Mouse (Mus musculus): Measurements from ENCODE around the gene Inip. TPM values are rescaled to one million over a fixed set of nuclear protein-coding genes. Genes with fewer than 3 reads are reported as not detected.

The Inip gene
- total and polyA plus RNA-seq, 2 experiments = 2.3 to 3.4 TPM

DNA sequence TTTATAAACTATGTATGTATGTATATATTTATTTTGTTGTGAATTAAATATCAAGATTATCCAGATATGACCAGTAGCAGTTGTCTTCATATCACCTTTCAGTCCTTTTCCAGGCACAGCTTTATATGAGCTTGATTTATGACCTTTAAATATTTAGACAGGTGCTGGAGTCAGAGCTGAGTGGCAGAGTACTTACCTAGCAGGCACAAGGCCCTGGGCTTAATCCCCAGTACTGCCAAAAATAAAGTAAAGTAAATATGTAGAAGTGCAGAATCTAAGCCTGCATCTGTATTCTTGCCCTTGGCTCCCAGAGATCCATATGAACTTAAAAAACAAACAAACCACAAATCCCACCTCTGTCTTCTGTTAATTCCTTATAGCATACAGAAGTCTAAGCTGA, 12.4 kb downstream of the Inip start:
- H3K36me3 ChIP-seq (ENCODE audit: control insufficient read depth, insufficient read depth, low read length) = no peaks in the 10 kb centered on the region

DNA sequence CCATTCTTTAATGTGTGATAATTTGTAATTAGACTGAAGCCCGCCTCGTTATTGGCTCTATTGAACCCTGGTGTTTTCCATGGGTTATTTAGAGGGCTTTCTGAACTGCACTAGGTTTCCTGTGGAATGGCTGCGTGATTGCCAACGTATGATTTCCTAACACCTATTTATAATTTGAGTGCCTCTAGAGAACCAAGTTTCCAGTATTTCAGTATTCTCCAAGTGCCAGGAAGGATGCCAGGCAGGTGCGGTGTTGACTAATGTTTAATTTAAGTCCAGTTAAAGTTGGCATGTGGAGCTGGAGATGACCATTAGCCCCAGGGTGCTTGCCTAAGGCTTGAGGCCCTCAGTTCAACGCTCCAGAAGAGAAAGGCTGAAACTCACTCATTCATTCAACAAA, 14.3 kb downstream of the Inip start:
- no peak overlapping the region for H3K4me3 ChIP-seq (ENCODE audit: insufficient read depth, low read depth, low read length)
- H3K9ac ChIP-seq (ENCODE audit: low read depth, low read length) = no peak overlapping the region
- WGBS = 53% methylated on average over 6 of the region's 6 CpGs
- peaks cover 6% of the 10 kb centered on the region for H3K4me1 ChIP-seq (ENCODE audit: control insufficient read depth, insufficient read depth, low read length)
- DNase-seq (ENCODE audit: extremely low read depth, low read depth, low spot score) = no peak
- no peaks in the 10 kb centered on the region for H3K27me3 ChIP-seq (ENCODE audit: control insufficient read depth, insufficient read depth, low read length)
- H3K79me2 ChIP-seq (ENCODE audit: control insufficient read depth, insufficient read depth, low read length) = peaks cover 10% of the 10 kb centered on the region
- no peak overlapping the region for H3K27ac ChIP-seq (replicated peaks; ENCODE audit: insufficient read depth, low read depth, low read length)
- TF ChIP-seq CTCF (IDR thresholded peaks at IDR 0.05; ENCODE audit: low read depth, low read length) (no peak), POLR2A (IDR thresholded peaks at IDR 0.05; ENCODE audit: extremely low read depth, insufficient read depth, low read length) (no peak)
- no peaks in the 10 kb centered on the region for H3K36me3 ChIP-seq (ENCODE audit: control insufficient read depth, insufficient read depth, low read length)

More for the DNA sequence above, 12.4 kb downstream of the Inip start:
- no peak for DNase-seq (ENCODE audit: extremely low read depth, low read depth, low spot score)
- Histone ChIP-seq H3K9ac (ENCODE audit: low read depth, low read length) (no peak overlapping the region), H3K27me3 (ENCODE audit: control insufficient read depth, insufficient read depth, low read length) (no peaks in the 10 kb centered on the region), H3K4me3 (ENCODE audit: insufficient read depth, low read depth, low read length) (no peak overlapping the region), H3K4me1 (ENCODE audit: control insufficient read depth, insufficient read depth, low read length) (peaks cover 2% of the 10 kb centered on the region; the same call in 1 of the 2 replicates), H3K79me2 (ENCODE audit: control insufficient read depth, insufficient read depth, low read length) (no peaks in the 10 kb centered on the region), H3K27ac (replicated peaks; ENCODE audit: insufficient read depth, low read depth, low read length) (no peak overlapping the region)
- TF ChIP-seq CTCF (IDR thresholded peaks at IDR 0.05; ENCODE audit: low read depth, low read length) (no peak), POLR2A (IDR thresholded peaks at IDR 0.05; ENCODE audit: extremely low read depth, insufficient read depth, low read length) (no peak)

DNA sequence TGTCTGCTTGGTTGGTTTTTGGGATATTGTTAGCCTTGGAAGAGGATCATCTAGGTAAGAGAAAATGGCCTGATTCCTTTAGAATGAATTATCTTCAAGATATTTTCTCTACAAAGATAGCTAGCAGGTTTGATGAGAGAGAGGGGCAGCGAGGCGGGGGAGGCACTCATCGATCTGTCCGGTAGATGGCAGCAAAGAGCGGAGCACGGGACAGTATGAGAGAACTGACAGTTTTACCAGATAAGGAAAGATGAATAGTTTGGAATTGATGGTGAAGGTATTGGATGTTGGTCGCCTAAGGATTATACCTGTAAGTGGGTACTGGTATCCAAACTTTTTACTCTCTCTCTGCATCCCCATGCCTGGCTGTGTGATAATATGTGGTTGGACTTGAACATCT, 14.7 kb downstream of the Inip start:
- peak; percentile 19 for DNase-seq (ENCODE audit: extremely low read depth, low read depth, low spot score)
- H3K4me1 ChIP-seq (ENCODE audit: control insufficient read depth, insufficient read depth, low read length) = peaks cover 6% of the 10 kb centered on the region
- no peak overlapping the region for H3K4me3 ChIP-seq (ENCODE audit: insufficient read depth, low read depth, low read length)
- TF ChIP-seq POLR2A (IDR thresholded peaks at IDR 0.05; ENCODE audit: extremely low read depth, insufficient read depth, low read length) (no peak), CTCF (IDR thresholded peaks at IDR 0.05; ENCODE audit: low read depth, low read length) (peak; percentile 92)
- no peaks in the 10 kb centered on the region for H3K27me3 ChIP-seq (ENCODE audit: control insufficient read depth, insufficient read depth, low read length)
- no peaks in the 10 kb centered on the region for H3K36me3 ChIP-seq (ENCODE audit: control insufficient read depth, insufficient read depth, low read length)
- under 1% methylated on average over 7 of the region's 7 CpGs for WGBS
- peaks cover 11% of the 10 kb centered on the region for H3K79me2 ChIP-seq (ENCODE audit: control insufficient read depth, insufficient read depth, low read length)
- no peak overlapping the region for H3K9ac ChIP-seq (ENCODE audit: low read depth, low read length)
- H3K27ac ChIP-seq (replicated peaks; ENCODE audit: insufficient read depth, low read depth, low read length) = no peak overlapping the region

DNA sequence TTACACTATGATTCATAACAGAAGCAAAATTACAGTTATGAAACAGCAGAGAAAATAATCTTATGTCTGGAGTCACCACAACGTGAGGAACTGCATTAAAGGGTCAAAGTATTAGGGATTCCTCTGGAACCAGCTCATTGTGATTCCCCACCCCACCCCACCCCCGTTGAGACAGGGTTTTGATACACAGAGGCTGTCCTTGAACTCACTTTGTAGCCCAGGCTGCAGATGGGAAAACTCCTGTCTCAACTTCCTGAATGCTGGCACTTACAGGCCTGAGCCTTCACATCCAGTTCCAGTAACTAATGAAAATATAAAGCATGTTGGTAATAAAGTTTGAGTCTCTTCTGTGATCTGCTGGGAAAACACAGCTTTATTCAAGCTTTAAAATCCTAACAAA, 16.0 kb downstream of the Inip start:
- DNase-seq (ENCODE audit: extremely low read depth, low read depth, low spot score) = no peak
- H3K27me3 ChIP-seq (ENCODE audit: control insufficient read depth, insufficient read depth, low read length) = no peaks in the 10 kb centered on the region
- peaks cover 13% of the 10 kb centered on the region for H3K79me2 ChIP-seq (ENCODE audit: control insufficient read depth, insufficient read depth, low read length)
- H3K9ac ChIP-seq (ENCODE audit: low read depth, low read length) = no peak overlapping the region
- TF ChIP-seq POLR2A (IDR thresholded peaks at IDR 0.05; ENCODE audit: extremely low read depth, insufficient read depth, low read length) (no peak), CTCF (IDR thresholded peaks at IDR 0.05; ENCODE audit: low read depth, low read length) (no peak)
- no peaks in the 10 kb centered on the region for H3K36me3 ChIP-seq (ENCODE audit: control insufficient read depth, insufficient read depth, low read length)
- H3K4me3 ChIP-seq (ENCODE audit: insufficient read depth, low read depth, low read length) = no peak overlapping the region
- H3K4me1 ChIP-seq (ENCODE audit: control insufficient read depth, insufficient read depth, low read length) = peaks cover 6% of the 10 kb centered on the region
- 22% methylated on average over 2 of the region's 2 CpGs for WGBS
- H3K27ac ChIP-seq (replicated peaks; ENCODE audit: insufficient read depth, low read depth, low read length) = no peak overlapping the region

DNA sequence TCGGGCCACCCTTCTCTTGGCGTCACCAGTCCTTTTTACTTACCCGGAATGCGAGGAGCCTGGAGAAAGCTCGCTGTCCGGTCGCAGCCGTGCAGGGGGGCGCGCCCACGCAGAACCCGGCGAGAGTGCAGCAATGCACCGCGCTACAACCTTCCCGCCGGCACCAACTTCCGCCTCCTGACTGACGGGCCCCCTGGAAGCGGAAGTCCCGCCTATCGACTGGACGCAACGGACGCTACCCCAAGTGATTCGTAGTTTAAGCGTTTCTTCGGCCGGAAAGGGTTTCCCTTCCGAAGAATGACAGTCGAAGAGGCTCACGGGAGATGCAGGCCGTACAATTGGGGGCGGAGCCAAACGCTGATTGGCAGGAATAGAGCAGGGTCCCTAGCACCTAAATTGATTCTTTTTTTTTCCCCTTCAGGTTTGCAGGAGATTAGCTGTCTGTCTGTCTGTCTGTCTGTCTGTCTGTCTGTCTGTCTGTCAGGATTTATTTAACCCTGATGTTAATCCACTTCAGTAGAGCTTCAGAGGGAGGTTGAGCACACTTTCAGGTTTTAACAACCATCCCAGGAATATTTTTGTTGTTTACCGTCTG, 17.6 kb downstream of the Inip start:
- Histone ChIP-seq H3K36me3 (ENCODE audit: control insufficient read depth, insufficient read depth, low read length) (no peaks in the 10 kb centered on the region), H3K9ac (ENCODE audit: low read depth, low read length) (peak overlapping the region; percentile 78), H3K27ac (replicated peaks; ENCODE audit: insufficient read depth, low read depth, low read length) (no peak overlapping the region), H3K4me1 (ENCODE audit: control insufficient read depth, insufficient read depth, low read length) (peaks cover 6% of the 10 kb centered on the region), H3K79me2 (ENCODE audit: control insufficient read depth, insufficient read depth, low read length) (peaks cover 15% of the 10 kb centered on the region), H3K4me3 (ENCODE audit: insufficient read depth, low read depth, low read length) (peak overlapping the region; percentile 88), H3K27me3 (ENCODE audit: control insufficient read depth, insufficient read depth, low read length) (no peaks in the 10 kb centered on the region)
- TF ChIP-seq POLR2A (IDR thresholded peaks at IDR 0.05; ENCODE audit: extremely low read depth, insufficient read depth, low read length) = peak; percentile 31; the same call in 1 of the 2 replicates
- TF ChIP-seq CTCF (IDR thresholded peaks at IDR 0.05; ENCODE audit: low read depth, low read length) = no peak
- peak; percentile 93 for DNase-seq (ENCODE audit: extremely low read depth, low read depth, low spot score)
- under 1% methylated on average over 36 of the region's 36 CpGs for WGBS

DNA sequence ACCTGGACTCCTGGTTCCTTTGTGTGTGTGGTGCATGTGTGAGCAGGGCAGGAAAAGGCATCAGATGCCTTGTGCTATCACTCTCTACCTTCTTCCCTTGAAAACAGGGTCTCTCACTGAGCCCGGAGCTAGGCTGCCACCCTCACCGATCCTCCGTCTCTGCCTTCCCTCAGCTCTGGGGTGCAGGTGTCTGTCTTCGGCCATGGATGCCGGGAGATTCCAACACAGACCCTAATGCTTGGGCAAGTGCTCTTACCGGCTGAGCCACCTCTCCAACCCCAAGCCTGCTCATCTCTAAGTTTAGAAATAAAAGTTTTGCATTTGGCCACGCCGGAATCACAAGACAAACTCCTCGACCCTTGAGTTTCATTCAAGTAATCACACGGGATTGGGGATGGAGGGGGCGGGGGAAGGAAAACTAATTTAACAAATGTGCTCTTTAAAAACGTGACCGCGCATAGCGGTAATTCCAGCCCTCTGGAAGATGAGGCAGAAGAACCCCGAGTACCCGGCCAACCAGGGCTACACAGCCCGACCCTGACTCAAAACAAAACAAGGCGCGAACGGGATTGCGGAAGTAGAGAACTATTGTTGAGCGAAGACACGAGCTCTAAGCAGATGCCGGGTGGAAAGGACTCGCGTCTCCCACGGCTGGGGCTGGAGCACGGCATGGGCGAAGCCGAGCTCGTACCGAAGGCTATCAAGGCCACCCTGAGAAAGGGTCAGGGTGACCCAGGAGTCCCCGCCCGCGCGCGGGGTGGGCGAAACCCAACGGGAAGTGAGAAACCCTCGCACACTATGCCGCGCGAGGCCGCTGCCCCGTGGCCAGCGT, 18.3 kb downstream of the Inip start:
- Histone ChIP-seq H3K9ac (ENCODE audit: low read depth, low read length) (peak overlapping the region; percentile 78), H3K27ac (replicated peaks; ENCODE audit: insufficient read depth, low read depth, low read length) (no peak overlapping the region), H3K36me3 (ENCODE audit: control insufficient read depth, insufficient read depth, low read length) (no peaks in the 10 kb centered on the region), H3K4me1 (ENCODE audit: control insufficient read depth, insufficient read depth, low read length) (peaks cover 6% of the 10 kb centered on the region), H3K27me3 (ENCODE audit: control insufficient read depth, insufficient read depth, low read length) (no peaks in the 10 kb centered on the region), H3K4me3 (ENCODE audit: insufficient read depth, low read depth, low read length) (peak overlapping the region; percentile 88), H3K79me2 (ENCODE audit: control insufficient read depth, insufficient read depth, low read length) (peaks cover 15% of the 10 kb centered on the region)
- TF ChIP-seq CTCF (IDR thresholded peaks at IDR 0.05; ENCODE audit: low read depth, low read length) (no peak), POLR2A (IDR thresholded peaks at IDR 0.05; ENCODE audit: extremely low read depth, insufficient read depth, low read length) (no peak)
- under 1% methylated on average over 47 of the region's 47 CpGs for WGBS
- DNase-seq (ENCODE audit: extremely low read depth, low read depth, low spot score) = no peak
